Mouse (Mus musculus): ENCODE results near the gene Nrip1.

GRCm38 (mm10) chr16:76325315-76325710 is 48.3 kb downstream of the Nrip1 start:
- TF ChIP-seq CHD1 (IDR thresholded peaks at IDR 0.05; ENCODE audit: low read depth, low read length) (no peak), POLR2A (IDR thresholded peaks at IDR 0.05; ENCODE audit: low read depth, low read length) (no peak), EP300 (IDR thresholded peaks at IDR 0.05; ENCODE audit: low read length) (no peak)

All from CH12.LX (cell line).